Mouse (Mus musculus): ENCODE measurements around the gene Gm11214.

The Gm11214 gene

GRCm38 (mm10) chr4:63659775-63660174 is 3.4 kb downstream of the Gm11214 start:
- no peak for DNase-seq

- no peak for DNase-seq
These were observed 4.1 kb downstream of the Gm11214 start for GRCm38 (mm10) chr4:63659086-63659485.

DNA sequence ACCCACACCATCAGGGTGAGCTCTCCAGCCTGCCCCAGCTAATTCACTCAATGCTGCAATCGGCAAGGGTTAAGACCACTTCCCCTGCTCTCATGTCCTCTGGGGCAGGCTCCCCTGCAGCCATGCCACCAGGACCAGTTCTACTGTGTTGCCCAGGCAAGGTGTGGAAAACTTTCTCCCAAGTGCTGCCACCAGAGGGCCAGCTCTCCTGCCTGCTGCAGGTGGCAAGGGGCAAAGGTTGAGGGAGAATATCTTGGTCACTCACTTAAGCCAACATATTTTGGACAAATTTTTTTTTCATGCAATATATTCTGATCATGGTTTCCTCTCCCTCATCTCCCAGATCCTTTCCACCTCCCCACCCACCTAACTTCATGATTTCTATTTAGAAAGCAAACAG is 8.8 kb downstream of the Gm11214 start:
- DNase-seq = peak; percentile 27

DNA sequence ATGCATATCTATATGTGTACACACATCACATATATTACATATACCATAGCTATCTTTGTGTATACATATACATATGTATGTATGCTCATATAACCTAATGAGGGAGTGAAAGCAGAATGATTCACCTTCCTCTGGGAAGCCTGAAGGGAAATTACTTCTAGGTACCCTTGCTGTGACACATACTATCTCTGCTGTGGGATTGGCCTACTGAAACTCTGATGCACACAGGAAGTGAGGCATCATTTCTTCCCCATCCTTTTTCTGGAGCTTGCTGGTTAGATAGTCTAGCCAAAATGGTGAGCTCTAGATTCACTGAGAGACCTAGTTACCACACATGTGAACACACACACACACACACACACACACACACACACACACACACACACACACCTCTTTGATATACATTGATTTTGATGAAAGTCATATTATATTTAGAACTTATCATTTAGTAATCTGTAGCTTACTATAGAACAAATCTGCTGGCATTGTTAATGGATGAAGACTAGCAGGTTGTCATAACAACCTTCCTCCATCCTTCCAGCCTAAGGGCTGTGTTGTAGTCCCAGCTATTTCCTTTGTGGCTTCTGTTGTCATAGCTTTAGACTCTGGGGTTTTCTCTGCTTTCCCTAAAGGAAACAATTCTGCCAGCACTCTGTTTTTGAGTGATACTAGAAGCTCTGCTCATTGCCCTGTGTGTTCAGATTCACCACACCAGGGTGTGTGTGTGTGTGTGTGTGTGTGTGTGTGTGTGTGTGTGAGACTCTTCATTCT is 19.0 kb downstream of the Gm11214 start:
- DNase-seq = no peak

- no peak for DNase-seq
These were observed 23.3 kb downstream of the Gm11214 start for GRCm38 (mm10) chr4:63639842-63640241.

- DNase-seq = no peak
These were observed 24.6 kb downstream of the Gm11214 start for GRCm38 (mm10) chr4:63638603-63639002.

DNA sequence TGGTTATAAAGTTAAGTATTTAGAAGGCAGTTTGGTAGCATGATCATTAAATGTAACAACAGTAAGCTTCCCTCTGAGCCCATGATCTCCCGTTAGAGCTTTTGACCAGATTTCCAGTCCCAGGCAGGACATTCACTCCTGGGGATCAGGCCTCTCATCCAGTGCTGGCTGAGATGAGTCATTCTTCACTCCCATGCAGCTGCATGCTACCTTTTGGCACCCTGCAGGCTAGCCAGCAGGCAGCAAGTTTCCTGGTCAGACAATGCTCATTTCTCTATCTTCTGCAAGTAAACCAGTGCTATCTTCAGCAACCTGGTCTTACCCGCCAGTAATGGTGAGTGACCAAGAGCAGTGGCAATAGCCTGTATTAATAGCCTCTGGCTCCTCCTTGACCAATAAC is 30.0 kb downstream of the Gm11214 start:
- no peak for DNase-seq

DNA sequence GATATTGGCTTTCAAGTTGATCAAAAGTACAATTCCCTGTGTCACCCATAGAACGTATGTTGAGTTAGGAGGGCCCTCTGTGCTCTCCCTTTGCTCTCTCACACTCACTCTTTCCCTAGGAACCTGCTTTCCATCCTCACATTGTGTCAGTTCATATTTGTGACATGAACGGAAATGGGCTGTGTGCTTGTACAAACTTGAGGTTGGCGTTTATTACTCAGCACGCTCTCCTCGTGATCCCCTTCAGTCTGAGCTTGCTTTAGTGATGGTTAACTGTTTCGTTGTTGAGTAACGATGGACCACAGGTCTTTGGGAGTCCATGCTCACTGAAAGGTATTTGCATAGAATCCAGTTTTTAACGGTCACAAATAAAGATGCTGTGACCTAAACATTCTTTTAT is 36.1 kb downstream of the Gm11214 start:
- DNase-seq = no peak

GRCm38 (mm10) chr4:63625563-63626080 is 37.6 kb downstream of the Gm11214 start:
- no peak for DNase-seq

DNA sequence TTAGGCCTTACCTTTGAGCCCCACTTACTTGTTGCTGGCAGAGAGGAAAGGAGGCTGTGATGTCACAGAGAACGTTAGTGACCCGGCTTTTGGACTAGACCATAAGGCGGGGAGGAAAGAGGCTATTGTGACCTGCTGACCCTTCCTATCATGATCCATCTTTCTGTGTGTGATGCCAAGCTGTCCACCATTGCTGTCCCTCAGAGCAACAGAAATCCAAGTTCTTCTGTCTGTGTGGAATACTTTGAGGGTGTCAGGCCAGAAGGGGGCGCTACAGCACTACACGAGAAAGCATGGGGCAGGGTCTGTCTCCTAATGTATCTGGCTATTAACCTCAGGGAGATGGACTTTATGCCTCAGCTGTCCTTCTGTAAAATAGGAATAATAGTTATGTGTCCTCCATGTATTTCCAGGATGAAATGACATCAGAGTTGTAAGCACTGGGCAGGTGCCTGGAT is 40.8 kb downstream of the Gm11214 start, which contains the start of gene Tex48:
Gene Tex48, minus strand, starts transcription at position 51 of the 458 bp plus-strand sequence.
- DNase-seq = peak; percentile 75

GRCm38 (mm10) chr4:63621861-63622260 is 41.3 kb downstream of the Gm11214 start:
- no peak for DNase-seq
